Mouse (Mus musculus) liver, embryonic 14 days (tissue): ENCODE results near the gene Vps39. TPM values are rescaled to one million over a fixed set of nuclear protein-coding genes. Genes with fewer than 3 reads are reported as not detected.

ENCODE experiments used
- polyA plus RNA-seq: library from polyadenylated mRNA; depleted of rRNA; stranded (reverse); fragments of >200 nt; gene quantifications from 2 replicates; pipeline ENCODE4 v1.2.3, GENCODE M21; 2012; rRNA removed

The Vps39 gene
- polyA plus RNA-seq: 6.6 and 7.0 TPM in 2 replicates

GRCm38 (mm10) chr2:120352682-120353646, at the start of gene Vps39:
Gene Vps39 (minus strand): TSS chr2:120353137.

GRCm38 (mm10) chr2:120313976-120314375, 39.0 kb downstream of the Vps39 start, which contains the start of gene Pla2g4f:
Gene Pla2g4f (minus strand): TSS chr2:120314165.

GRCm38 (mm10) chr2:120288995-120289394, 63.9 kb downstream of the Vps39 start, which contains the start of gene Pla2g4d:
Gene Pla2g4d (minus strand): TSS chr2:120289197.

Other genes with a start within 250 kb of the Vps39 start
- 6.9 and 7.5 TPM in 2 replicates for gene Ehd4, start 198.5 kb downstream of the Vps39 start, polyA plus RNA-seq
- gene Pla2g4e, start 107.8 kb downstream of the Vps39 start, polyA plus RNA-seq: under 0.01 and 0.01 TPM in 2 replicates
- gene Pla2g4d, start 63.9 kb downstream of the Vps39 start, polyA plus RNA-seq: under 0.01 TPM in 1 of 2 replicates, not detected in the other
- gene Pla2g4f, start 39.0 kb downstream of the Vps39 start, polyA plus RNA-seq: 0.01 TPM in 2 replicates
- 4.8 and 5.5 TPM in 2 replicates for gene Ganc, start 50.8 kb upstream of the Vps39 start, polyA plus RNA-seq
- 6.2 and 6.6 TPM in 2 replicates for gene Tmem87a, start 51.0 kb upstream of the Vps39 start, polyA plus RNA-seq
- 2.2 and 3.1 TPM in 2 replicates for gene Capn3, start 102.9 kb upstream of the Vps39 start, polyA plus RNA-seq
- 14.2 and 17.1 TPM in 2 replicates for gene Zfp106, start 210.7 kb upstream of the Vps39 start, polyA plus RNA-seq
- gene Snap23, start 214.5 kb upstream of the Vps39 start, polyA plus RNA-seq: 17.0 and 19.9 TPM in 2 replicates